Mouse (Mus musculus) MEL (cell line): ENCODE results near the gene Arrdc3. TPM values are rescaled to one million over a fixed set of nuclear protein-coding genes. Genes with fewer than 3 reads are reported as not detected.

ENCODE experiments used
- DNase-seq: peaks from one replicate; pipeline ENCODE4 v3.0.0; 2011; ENCODE audit warnings: low read depth, low spot score
- H3K27ac ChIP-seq: 2 replicates; pipeline ENCODE4 v1.5.1; 2012; ENCODE audit warnings: low read depth, mild to moderate bottlenecking, control low read depth, low read length, moderate library complexity; ENCODE audit not compliant: control insufficient read depth
- H3K27me3 ChIP-seq, 2 experiments: fragments of 150-350 bp in 1 of 2; sonication (generic) in 1 of 2; 2 replicates each; pipeline ENCODE4 v1.6.1; 2012; ENCODE audit warnings: low read length in 2 of 2, mild to moderate bottlenecking in 2 of 2, improper control_type of control experiment in 1 of 2, moderate library complexity in 1 of 2; ENCODE audit not compliant: insufficient read depth in 2 of 2, control insufficient read depth in 1 of 2
- H3K36me3 ChIP-seq, 2 experiments: 2 replicates each; pipeline ENCODE4 v1.6.1; 2012 to 2014; ENCODE audit warnings: low read length in 2 of 2, improper control_type of control experiment in 1 of 2, inconsistent platforms in 1 of 2, mild to moderate bottlenecking in 1 of 2; ENCODE audit not compliant: insufficient read depth in 2 of 2, control insufficient read depth in 1 of 2
- H3K4me1 ChIP-seq, 2 experiments: fragments of 150-350 bp in 1 of 2; sonication (generic) in 1 of 2; 2 replicates each; pipeline ENCODE4 v1.6.1; 2012; ENCODE audit warnings: low read length in 2 of 2, improper control_type of control experiment in 1 of 2, mild to moderate bottlenecking in 1 of 2; ENCODE audit not compliant: insufficient read depth in 2 of 2, control insufficient read depth in 1 of 2
- H3K4me3 ChIP-seq, 2 experiments: fragments of 150-350 bp in 1 of 2; sonication (generic) in 1 of 2; 2 replicates each; pipeline ENCODE4 v1.5.1; 2012; ENCODE audit warnings: low read depth in 2 of 2, low read length in 2 of 2, mild to moderate bottlenecking in 2 of 2, moderate library complexity in 2 of 2, control low read depth in 1 of 2, improper control_type of control experiment in 1 of 2; ENCODE audit not compliant: control insufficient read depth in 1 of 2, insufficient read depth in 1 of 2
- H3K79me2 ChIP-seq: 2 replicates; pipeline ENCODE4 v1.6.1; 2012; ENCODE audit warnings: mild to moderate bottlenecking, low read length, moderate library complexity; ENCODE audit not compliant: control insufficient read depth, poor library complexity, insufficient read depth
- H3K9ac ChIP-seq: 2 replicates; pipeline ENCODE4 v1.6.1; 2012; ENCODE audit warnings: low read depth, mild to moderate bottlenecking, control low read depth, low read length, moderate library complexity; ENCODE audit not compliant: control insufficient read depth, poor library complexity, severe bottlenecking
- H3K9me3 ChIP-seq: fragments of 150-350 bp; sonication (generic); replicated peaks from 2 replicates; pipeline ENCODE4 v1.6.1; 2012; ENCODE audit warnings: mild to moderate bottlenecking, low read length, improper control_type of control experiment, moderate library complexity; ENCODE audit not compliant: insufficient read depth
- BHLHE40 ChIP-seq: IDR thresholded peaks from 2 replicates; pipeline ENCODE4 v1.6.1; 2012; ENCODE audit warnings: low read depth, mild to moderate bottlenecking, inconsistent platforms, low read length, improper control_type of control experiment, borderline replicate concordance
- CHD1 ChIP-seq: IDR thresholded peaks from 2 replicates; pipeline ENCODE4 v1.6.1; 2012; ENCODE audit warnings: low read depth, mild to moderate bottlenecking, inconsistent platforms, low read length, improper control_type of control experiment
- CHD2 ChIP-seq: IDR thresholded peaks from 2 replicates; pipeline ENCODE4 v1.6.1; 2011; ENCODE audit warnings: low read length, improper control_type of control experiment
- CTCF ChIP-seq, 3 experiments: IDR thresholded peaks in 2 of 3; conservative IDR thresholded peaks in 1 of 3; 2 replicates each; pipeline ENCODE4 v1.5.1; 2011 to 2012; ENCODE audit warnings: low read length in 3 of 3, low read depth in 2 of 3, mild to moderate bottlenecking in 2 of 3, improper control_type of control experiment in 1 of 3, inconsistent platforms in 1 of 3, mixed read lengths in 1 of 3, moderate library complexity in 1 of 3; ENCODE audit not compliant: control insufficient read depth in 1 of 3, insufficient read depth in 1 of 3, poor library complexity in 1 of 3, severe bottlenecking in 1 of 3
- E2F4 ChIP-seq: IDR thresholded peaks from 2 replicates; pipeline ENCODE4 v1.6.1; 2011; ENCODE audit warnings: low read depth, low read length, improper control_type of control experiment, borderline replicate concordance
- MAX ChIP-seq: IDR thresholded peaks from 2 replicates; pipeline ENCODE4 v1.6.1; 2011; ENCODE audit warnings: low read length, improper control_type of control experiment
- MAZ ChIP-seq: IDR thresholded peaks from 2 replicates; pipeline ENCODE4 v1.6.1; 2012; ENCODE audit warnings: low read depth, mild to moderate bottlenecking, inconsistent platforms, low read length, improper control_type of control experiment
- MXI1 ChIP-seq: IDR thresholded peaks from 2 replicates; pipeline ENCODE4 v1.6.1; 2011; ENCODE audit warnings: mild to moderate bottlenecking, low read depth, low read length, improper control_type of control experiment
- NELFE ChIP-seq: IDR thresholded peaks from 2 replicates; pipeline ENCODE4 v1.6.1; 2011; ENCODE audit warnings: low read depth, low read length, improper control_type of control experiment
- NRF1 ChIP-seq: IDR thresholded peaks from 2 replicates; pipeline ENCODE4 v1.6.1; 2014; ENCODE audit warnings: low read depth, mild to moderate bottlenecking, inconsistent platforms, low read length, improper control_type of control experiment, moderate library complexity; ENCODE audit not compliant: poor library complexity, insufficient read depth, severe bottlenecking
- POLR2AphosphoS2 ChIP-seq: IDR thresholded peaks from 2 replicates; pipeline ENCODE4 v1.6.1; 2011; ENCODE audit warnings: low read length, improper control_type of control experiment
- RCOR1 ChIP-seq: IDR thresholded peaks from 2 replicates; pipeline ENCODE4 v1.6.1; 2012; ENCODE audit warnings: low read depth, mild to moderate bottlenecking, inconsistent platforms, low read length, improper control_type of control experiment
- SIN3A ChIP-seq: IDR thresholded peaks from 2 replicates; pipeline ENCODE4 v1.6.1; 2012; ENCODE audit warnings: low read length, improper control_type of control experiment, inconsistent platforms
- SMC3 ChIP-seq: IDR thresholded peaks from 2 replicates; pipeline ENCODE4 v1.6.1; 2011; ENCODE audit warnings: low read depth, low read length, improper control_type of control experiment
- TAL1 ChIP-seq: IDR thresholded peaks from 2 replicates; pipeline ENCODE4 v1.6.1; 2012; ENCODE audit warnings: mild to moderate bottlenecking, inconsistent platforms, low read length, moderate library complexity, mixed read lengths
- TCF12 ChIP-seq: IDR thresholded peaks from 2 replicates; pipeline ENCODE4 v1.6.1; 2014; ENCODE audit warnings: low read depth, mild to moderate bottlenecking, inconsistent platforms, low read length, improper control_type of control experiment, moderate library complexity
- UBTF ChIP-seq: IDR thresholded peaks from 2 replicates; pipeline ENCODE4 v1.6.1; 2012; ENCODE audit warnings: low read depth, mild to moderate bottlenecking, inconsistent platforms, low read length, improper control_type of control experiment, moderate library complexity, borderline replicate concordance; ENCODE audit not compliant: insufficient read depth
- USF1 ChIP-seq: IDR thresholded peaks from 2 replicates; pipeline ENCODE4 v1.6.1; 2014; ENCODE audit warnings: low read depth, mild to moderate bottlenecking, inconsistent platforms, low read length, improper control_type of control experiment, moderate library complexity
- ZC3H11A ChIP-seq: IDR thresholded peaks from 2 replicates; pipeline ENCODE4 v1.6.1; 2012; ENCODE audit warnings: low read depth, mild to moderate bottlenecking, inconsistent platforms, low read length, improper control_type of control experiment
- ZKSCAN1 ChIP-seq: IDR thresholded peaks from 2 replicates; pipeline ENCODE4 v1.6.1; 2012; ENCODE audit warnings: low read depth, mild to moderate bottlenecking, inconsistent platforms, low read length, improper control_type of control experiment, moderate library complexity
- ZNF384 ChIP-seq: IDR thresholded peaks from 2 replicates; pipeline ENCODE4 v1.6.1; 2012; ENCODE audit warnings: low read depth, mild to moderate bottlenecking, inconsistent platforms, low read length, improper control_type of control experiment
- polyA plus RNA-seq, 2 experiments: library from polyadenylated mRNA; stranded (reverse) in 1 of 2; unstranded in 1 of 2; fragments of >175 nt in 1 of 2; fragments of >200 nt in 1 of 2; gene quantifications; 2 replicates each; pipeline versions ENCODE4 v1.2.1 to v1.2.4; 2012; ENCODE audit warnings: low replicate concordance in 2 of 2, low read depth in 1 of 2; ENCODE audit not compliant: insufficient read length in 2 of 2, insufficient read depth in 1 of 2, missing spikeins in 1 of 2
- total RNA-seq: library from RNA; depleted of rRNA; stranded (reverse); fragments of 300-350 nt; gene quantifications from 2 replicates; pipeline ENCODE4 v1.2.3, GENCODE M21; 2012

Gene Arrdc3
- total and polyA plus RNA-seq, 3 experiments, result 1.5 to 3.5 TPM; not detected in 1

DNA sequence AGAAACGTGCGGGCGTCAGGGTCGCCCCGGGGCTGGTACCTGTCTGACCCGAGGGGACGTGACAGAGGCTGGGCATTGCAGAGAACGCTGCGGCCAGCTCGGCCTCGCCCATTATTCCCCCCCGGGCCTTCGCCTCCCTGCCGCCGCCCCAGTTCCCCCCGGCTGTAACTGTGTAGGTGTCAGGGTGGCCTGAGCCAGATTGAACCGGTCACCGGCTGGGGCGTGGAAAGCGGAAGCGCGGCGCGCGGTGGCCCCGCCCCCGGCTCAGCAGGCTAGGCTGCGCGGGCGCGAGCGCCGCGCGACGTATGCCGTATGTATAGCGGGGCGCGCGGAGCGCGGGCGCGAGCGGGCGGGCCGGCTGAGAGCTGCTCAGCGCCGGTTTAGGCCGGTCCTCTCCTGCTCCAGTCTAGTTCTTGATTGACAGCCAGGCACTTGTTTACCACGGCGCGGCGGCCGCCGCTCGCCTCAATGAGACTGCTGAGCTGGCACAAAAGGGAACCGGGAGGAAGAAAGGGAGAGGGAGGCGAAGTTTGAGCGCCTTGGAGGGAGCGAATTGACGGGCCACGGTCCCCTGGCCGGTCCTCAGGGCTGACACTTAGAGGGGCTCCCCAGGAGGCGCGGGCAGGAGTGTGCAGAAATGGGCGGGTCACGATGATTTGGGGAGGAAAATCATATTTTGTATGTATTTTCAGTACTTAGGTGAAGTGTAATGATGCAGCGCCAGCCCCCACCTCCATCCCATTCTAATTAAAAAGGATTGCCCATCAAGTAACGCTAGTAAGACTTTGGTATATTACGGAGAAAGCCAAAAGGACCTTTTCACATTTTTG, 2.9 kb downstream of the Arrdc3 start (continued):
- no peak for TF ChIP-seq TCF12
- TF ChIP-seq BHLHE40, result no peak
- TF ChIP-seq CHD1, result no peak
- no peak for TF ChIP-seq UBTF
- TF ChIP-seq NRF1, result peak; percentile 55
- TF ChIP-seq CTCF (IDR thresholded peaks at IDR 0.05 in 2 of 3, conservative IDR thresholded peaks at IDR 0.05 in 1 of 3; ENCODE audit: control insufficient read depth in 1 of 3, insufficient read depth in 1 of 3, low read depth in 2 of 3, low read length in 3 of 3, poor library complexity in 1 of 3, severe bottlenecking in 1 of 3), result no peak
- peak; percentile 67; the same call in 1 of the 2 replicates for TF ChIP-seq POLR2AphosphoS2
- no peak for TF ChIP-seq USF1
- no peak for TF ChIP-seq ZC3H11A
- no peak for TF ChIP-seq E2F4
- no peak for TF ChIP-seq ZKSCAN1
- TF ChIP-seq SIN3A, result no peak
- TF ChIP-seq MAX, result no peak
- TF ChIP-seq MAZ, result no peak
- TF ChIP-seq CHD2, result no peak
- TF ChIP-seq ZNF384, result no peak
- no peak for TF ChIP-seq MXI1
- no peak for TF ChIP-seq SMC3
- TF ChIP-seq, all 39 proteins: peak for 8

DNA sequence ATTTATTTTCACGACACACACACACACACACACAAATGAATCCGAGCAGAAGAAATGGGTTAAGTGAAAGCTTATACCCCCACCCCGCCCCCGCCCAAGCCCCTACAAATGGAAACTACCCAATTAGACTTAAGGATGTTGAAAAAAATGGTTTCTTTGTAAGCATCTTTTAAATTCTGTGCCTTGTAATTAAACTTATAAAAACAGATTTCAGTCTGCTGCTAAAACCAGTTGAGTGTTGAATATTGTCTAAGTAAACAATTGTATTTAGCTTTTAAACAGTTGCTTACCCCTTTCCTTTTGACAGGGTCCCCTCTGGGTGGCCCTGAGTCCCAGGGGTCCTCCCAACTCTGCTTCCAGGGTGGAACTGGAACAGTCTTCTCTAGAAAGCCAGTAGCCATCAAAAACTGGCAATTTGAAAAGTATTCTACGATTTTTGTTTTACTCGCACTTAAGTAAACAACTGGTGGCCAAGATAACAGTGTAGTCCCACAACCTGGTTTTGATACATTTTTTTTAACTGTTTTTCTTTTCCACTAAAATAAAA, 3.6 kb downstream of the Arrdc3 start:
- Histone ChIP-seq H3K9ac (peak overlapping the region; percentile 98), H3K9me3 (no peaks in the 10 kb centered on the region), H3K4me1 (no peaks in the 10 kb centered on the region), H3K27ac (peak overlapping the region; percentile 97), H3K4me3 (peak overlapping the region; percentile 35 to 98), H3K36me3 (peaks cover 0 to 3% of the 10 kb centered on the region in 2 experiments; a peak in 2 of 4 replicates), H3K27me3 (no peaks in the 10 kb centered on the region), H3K79me2 (peaks cover 6% of the 10 kb centered on the region; the same call in 1 of the 2 replicates)
- peak; percentile 46 for DNase-seq
- TF ChIP-seq NELFE (0 out of 2 replicates have a peak, but pooled peaks have one; percentile 1), TAL1 (peak; percentile 25; the same call in 1 of the 2 replicates), RCOR1 (no peak)
